Mouse (Mus musculus) spleen, adult 18-20 months (tissue): ENCODE results near the gene Phxr2.
A peak's percentile ranks its signal among the peaks of the same experiment; 100 is the strongest.

Source experiments
- DNase-seq, 2 experiments: peaks; one replicate each; pipeline ENCODE4 v3.0.0; 2022; ENCODE audit warnings: mixed read lengths in 2 of 2

Phxr2 gene

DNA sequence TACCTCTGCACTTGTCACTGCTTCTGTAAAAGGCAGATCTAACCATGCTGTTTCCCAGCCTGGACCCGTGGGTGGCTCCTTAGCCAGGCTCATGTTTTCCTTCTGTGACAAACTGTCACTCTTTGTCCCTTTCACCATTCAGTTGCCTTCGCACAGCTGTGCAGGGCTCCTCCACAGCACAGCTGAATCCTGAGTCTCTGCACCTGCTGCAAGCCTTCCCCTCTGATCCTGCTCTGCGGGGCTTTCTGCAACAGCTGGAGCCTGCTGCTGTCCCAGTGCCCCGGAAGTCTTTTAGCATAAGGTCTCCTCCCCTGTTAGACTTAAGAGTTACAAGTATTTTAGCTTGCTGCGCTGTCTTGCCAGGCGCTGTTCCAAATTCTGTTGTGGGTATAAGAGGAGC lies 6.1 kb upstream of the Phxr2 start:
- peak in 1 of 2 experiments; percentile 34 for DNase-seq

- no peak for DNase-seq
These were observed 5.2 kb upstream of the Phxr2 start for GRCm38 (mm10) chr10:99131298-99131697.

GRCm38 (mm10) chr10:99130611-99131010 lies 4.5 kb upstream of the Phxr2 start:
- peak in 1 of 2 experiments; percentile 34 for DNase-seq

GRCm38 (mm10) chr10:99127691-99128261 lies 1.7 kb upstream of the Phxr2 start:
- peak; percentile 61 for DNase-seq

GRCm38 (mm10) chr10:99126954-99127353 lies 829 bp upstream of the Phxr2 start:
- peak; percentile 72 to 77 for DNase-seq

DNA sequence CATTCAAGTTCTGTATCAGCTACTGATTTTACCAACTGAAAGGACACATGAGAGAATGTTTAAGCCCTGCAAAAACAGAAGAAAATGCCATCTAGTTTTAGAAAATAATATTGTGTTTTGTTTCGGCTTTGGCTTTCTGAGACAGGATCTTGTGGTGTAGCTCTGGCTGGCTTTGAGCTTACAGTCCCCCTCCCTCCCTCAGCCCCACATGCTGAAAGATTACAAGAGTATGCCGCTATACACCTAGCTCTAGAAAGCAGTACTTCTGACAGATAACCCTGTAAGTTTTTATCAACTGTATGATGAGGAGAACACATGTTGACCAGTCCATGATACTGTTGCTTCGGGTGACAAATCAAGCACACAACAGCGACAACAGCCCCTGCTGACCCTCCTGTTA lies 6.7 kb downstream of the Phxr2 start:
- DNase-seq: no peak

DNA sequence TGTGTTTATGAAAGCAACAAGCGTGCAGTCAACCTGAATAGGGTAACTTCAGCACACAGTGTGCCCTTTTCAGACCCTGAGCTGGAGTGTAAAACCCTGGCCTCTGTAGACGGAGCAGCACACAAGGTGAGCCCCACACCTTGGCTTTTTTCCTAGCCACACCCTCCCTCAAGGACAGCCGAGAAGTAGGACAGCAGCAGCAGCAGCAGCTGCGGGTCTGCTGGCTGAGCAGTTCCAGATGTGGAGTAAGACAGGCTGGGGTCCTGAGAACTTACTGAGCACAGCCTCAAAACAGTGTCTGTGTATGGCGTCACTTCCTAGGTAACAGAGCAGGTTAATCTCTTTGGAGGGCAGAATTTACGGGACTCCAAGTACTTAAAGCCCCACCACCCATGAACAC lies 7.4 kb downstream of the Phxr2 start:
- no peak for DNase-seq

DNA sequence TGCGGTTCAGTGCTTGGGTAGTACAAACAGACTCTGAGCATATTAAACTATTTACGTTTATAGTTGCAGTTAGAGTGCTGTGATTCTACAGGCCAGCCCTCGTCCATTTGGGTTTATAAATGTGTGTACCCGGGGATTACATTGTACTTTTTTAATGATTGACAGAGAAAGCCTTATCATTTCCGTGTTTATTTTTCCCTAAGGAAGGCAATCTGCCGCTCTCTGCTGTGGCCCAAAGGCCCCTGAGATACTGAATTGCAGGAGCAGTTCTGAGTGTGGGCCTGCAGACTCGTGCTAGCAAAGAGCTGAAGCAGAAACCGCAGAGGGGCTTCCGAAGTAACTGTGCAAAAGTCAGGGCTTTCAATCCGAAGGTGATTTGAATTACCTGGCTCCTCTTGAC lies 8.2 kb downstream of the Phxr2 start:
- no peak for DNase-seq

GRCm38 (mm10) chr10:99116650-99117615 lies 9.2 kb downstream of the Phxr2 start:
- no peak for DNase-seq

DNA sequence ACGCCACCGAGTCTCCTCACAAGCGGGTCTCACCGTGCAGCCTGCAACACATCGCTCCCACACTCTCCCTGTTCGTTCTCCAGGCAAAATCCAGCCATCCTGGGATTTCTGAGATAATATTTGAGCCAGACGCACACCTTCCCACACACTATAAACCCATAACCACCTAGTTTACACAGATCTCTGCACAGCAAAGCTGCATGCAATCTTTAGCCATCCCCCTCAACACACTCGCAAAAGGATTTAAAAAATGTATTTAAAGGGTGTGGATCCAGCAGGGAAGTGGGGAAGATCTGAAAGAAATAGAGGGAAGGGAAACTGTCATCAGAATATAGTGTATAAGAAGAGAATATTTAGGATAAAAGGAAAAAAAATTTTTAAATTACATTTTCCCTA lies 9.9 kb downstream of the Phxr2 start:
- DNase-seq: no peak

- no peak for DNase-seq
These were observed 10.5 kb downstream of the Phxr2 start for GRCm38 (mm10) chr10:99115471-99116236.

DNA sequence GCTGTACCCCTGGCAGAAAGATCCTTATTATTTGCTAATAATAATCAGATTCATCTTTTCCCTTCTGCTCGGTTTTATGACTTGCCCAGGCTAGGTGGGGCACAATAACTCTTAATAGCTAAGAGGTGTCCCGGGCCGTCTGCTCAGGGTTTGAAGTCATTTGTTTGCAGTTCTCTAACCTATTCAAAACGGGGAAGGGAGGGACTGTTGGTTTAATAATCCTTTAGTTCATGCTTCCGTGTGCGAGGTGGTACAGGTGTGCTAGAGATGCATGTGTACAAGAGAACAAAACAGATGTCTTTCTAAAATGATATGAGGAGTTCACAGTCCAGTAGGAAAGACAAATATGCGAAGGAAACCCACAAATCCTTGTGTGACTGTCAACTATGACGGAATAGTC lies 11.8 kb downstream of the Phxr2 start:
- DNase-seq: no peak

- no peak for DNase-seq
These were observed 12.6 kb downstream of the Phxr2 start for GRCm38 (mm10) chr10:99113533-99113932.

DNA sequence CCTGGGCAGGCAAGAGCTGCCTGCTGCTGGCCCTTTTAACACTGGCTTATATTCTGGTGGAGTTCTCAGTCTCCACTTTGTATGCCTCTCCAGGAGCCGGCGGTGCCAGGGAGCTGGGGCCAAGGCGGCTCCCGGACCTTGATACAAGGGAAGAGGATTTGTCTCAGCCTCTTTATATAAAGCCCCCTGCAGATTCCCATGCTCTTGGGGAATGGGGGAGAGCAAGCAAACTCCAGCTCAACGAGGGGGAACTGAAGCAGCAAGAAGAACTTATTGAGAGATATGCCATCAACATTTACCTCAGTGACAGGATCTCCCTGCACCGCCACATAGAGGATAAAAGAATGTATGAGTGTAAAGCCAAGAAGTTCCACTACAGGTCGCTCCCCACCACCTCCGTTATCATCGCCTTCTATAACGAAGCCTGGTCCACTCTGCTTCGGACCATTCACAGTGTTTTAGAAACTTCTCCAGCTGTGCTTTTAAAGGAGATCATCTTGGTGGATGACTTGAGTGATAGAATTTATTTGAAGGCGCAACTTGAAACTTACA lies 17.6 kb downstream of the Phxr2 start:
- no peak for DNase-seq

GRCm38 (mm10) chr10:99107964-99108363 lies 18.2 kb downstream of the Phxr2 start, which contains the start of gene Galnt4:
Gene Galnt4, plus strand, starts transcription at chr10:99108159.
- peak; percentile 77 for DNase-seq

- peak; percentile 70 to 79 for DNase-seq
These were observed 19.2 kb downstream of the Phxr2 start, which contains the start of gene Poc1b for GRCm38 (mm10) chr10:99106703-99107631. Gene Poc1b, plus strand, starts transcription at chr10:99107036.

- no peak for DNase-seq
These were observed 19.8 kb downstream of the Phxr2 start for GRCm38 (mm10) chr10:99106311-99106702.

DNA sequence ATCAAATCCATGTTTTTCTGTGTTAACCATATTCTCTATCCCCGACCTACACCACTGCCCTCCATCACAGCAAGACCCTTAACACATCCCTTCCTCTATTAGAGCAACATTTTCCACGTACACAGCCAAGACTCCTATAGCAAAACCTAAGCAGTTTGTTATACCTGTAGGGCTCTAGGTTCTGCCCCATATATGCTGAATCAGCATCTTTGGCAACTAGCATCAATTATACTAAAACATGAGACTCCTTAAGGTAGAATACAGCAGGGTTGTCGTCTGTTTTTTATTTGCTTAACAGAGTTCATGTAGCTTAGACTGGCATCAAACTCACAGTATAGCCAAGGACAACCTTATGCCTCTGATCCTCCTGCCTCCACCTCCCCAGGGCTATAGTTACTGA lies 20.6 kb downstream of the Phxr2 start:
- DNase-seq: no peak

GRCm38 (mm10) chr10:99097374-99097773 lies 28.8 kb downstream of the Phxr2 start:
- DNase-seq: peak in 1 of 2 experiments; percentile 53

DNA sequence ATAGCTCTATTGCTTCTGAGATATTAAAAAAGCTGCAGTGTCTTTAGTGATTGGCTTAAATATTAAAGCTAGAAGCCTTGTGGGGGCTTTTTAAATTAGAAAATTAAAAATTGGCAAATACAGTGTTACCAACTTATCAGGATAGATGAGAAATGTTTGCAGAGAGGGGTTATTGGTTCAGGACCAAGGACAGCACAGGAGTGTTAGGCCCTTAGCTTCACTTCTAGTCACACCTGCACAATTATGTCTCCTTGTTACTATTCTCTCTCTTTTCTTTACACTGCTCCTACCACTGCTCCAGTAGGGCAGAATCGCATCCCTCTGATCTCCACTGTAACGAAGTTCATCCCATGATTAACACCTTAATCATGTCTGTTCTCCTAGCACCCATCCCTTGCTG lies 31.0 kb downstream of the Phxr2 start:
- DNase-seq: no peak

GRCm38 (mm10) chr10:99093364-99093763 lies 32.8 kb downstream of the Phxr2 start:
- DNase-seq: no peak

- DNase-seq: no peak
These were observed 36.2 kb downstream of the Phxr2 start for GRCm38 (mm10) chr10:99089906-99090305.
